Mouse (Mus musculus): ENCODE measurements at regions not wholly inside any gene's neighbourhood (a gene's known extent, or its start where the extent isn't known, plus 50 kb on each side); places are given as distances from the start of the nearest gene placed in this dataset.

- no peak for DNase-seq (ENCODE audit: extremely low read depth, low read depth, low spot score)
Observed at GRCm38 (mm10) chr14:72790654-72791053, 80.9 kb upstream of the Fndc3a start.

- DNase-seq (ENCODE audit: extremely low read depth, low read depth, low spot score) = no peak
Observed at GRCm38 (mm10) chr14:72786929-72787328, 77.1 kb upstream of the Fndc3a start.

- DNase-seq (ENCODE audit: extremely low read depth, low read depth, low spot score) = no peak
Observed at GRCm38 (mm10) chr14:72783248-72783647, 73.4 kb upstream of the Fndc3a start.

- no peak for DNase-seq (ENCODE audit: extremely low read depth, low read depth, low spot score)
Observed at GRCm38 (mm10) chr14:72779446-72779845, 69.6 kb upstream of the Fndc3a start.

GRCm38 (mm10) chr14:72778756-72779155, 69.0 kb upstream of the Fndc3a start:
- no peak for DNase-seq (ENCODE audit: extremely low read depth, low read depth, low spot score)

- no peak for DNase-seq (ENCODE audit: extremely low read depth, low read depth, low spot score)
Observed at GRCm38 (mm10) chr14:72777927-72778560, 68.2 kb upstream of the Fndc3a start.

- no peak for DNase-seq (ENCODE audit: extremely low read depth, low read depth, low spot score)
Observed at GRCm38 (mm10) chr14:72770237-72770636, 60.4 kb upstream of the Fndc3a start.

- no peak for DNase-seq (ENCODE audit: extremely low read depth, low read depth, low spot score)
Observed at GRCm38 (mm10) chr14:72760123-72760522, 50.3 kb upstream of the Fndc3a start.
